Mouse (Mus musculus) large intestine, adult 2 months (tissue): ENCODE measurements around the gene Slc6a8. TPM values are rescaled to one million over a fixed set of nuclear protein-coding genes. Genes with fewer than 3 reads are reported as not detected.

Experiments used
- DNase-seq: peaks from one replicate; pipeline ENCODE4 v3.0.0-alpha.2; 2012; ENCODE audit warnings: low read depth, low spot score
- WGBS: fragments of 180-500 bp; shearing (Covaris S2); methylation state at CpG from one replicate; pipeline ENCODE4 v1.1.7; 2018; 5-methylcytosine and 5-hydroxymethylcytosine counted together
- polyA plus RNA-seq: library from polyadenylated mRNA; depleted of rRNA; stranded (reverse); fragments of >200 nt; gene quantifications from 2 replicates; pipeline ENCODE4 v1.2.3, GENCODE M21; 2012; rRNA removed

The Slc6a8 gene
- 323 and 534 TPM in 2 replicates for polyA plus RNA-seq

GRCm38 (mm10) chrX:73672879-73673618 is at the start of gene Slc6a8:
Gene Slc6a8 (plus strand): TSS chrX:73673150.
- WGBS, result 14% methylated on average over 57 of the region's 72 CpGs
- no peak for DNase-seq

- DNase-seq, result no peak
Measured at GRCm38 (mm10) chrX:73626981-73627380, 46.0 kb upstream of the Slc6a8 start.

- no peak for DNase-seq
- 26% methylated on average over 19 of the region's 19 CpGs for WGBS
Measured at GRCm38 (mm10) chrX:73635425-73635824, 37.5 kb upstream of the Slc6a8 start.

GRCm38 (mm10) chrX:73637415-73637814 is 35.5 kb upstream of the Slc6a8 start:
- WGBS, result 14% methylated on average over 19 of the region's 19 CpGs
- no peak for DNase-seq

GRCm38 (mm10) chrX:73639255-73639675 is 33.7 kb upstream of the Slc6a8 start, which contains the start of gene Dusp9:
Gene Dusp9 (plus strand): TSS chrX:73639419.
- DNase-seq, result no peak
- WGBS, result 6% methylated on average over 25 of the region's 28 CpGs

- 22% methylated on average over 41 of the region's 41 CpGs for WGBS
- DNase-seq, result no peak
Measured at GRCm38 (mm10) chrX:73639901-73640469, 33.0 kb upstream of the Slc6a8 start.

GRCm38 (mm10) chrX:73645121-73645520 is 27.8 kb upstream of the Slc6a8 start:
- WGBS, result 55% methylated on average over 4 of the region's 4 CpGs
- no peak for DNase-seq

- no peak for DNase-seq
- WGBS, result 52% methylated on average over 3 of the region's 3 CpGs
Measured at GRCm38 (mm10) chrX:73650869-73651268, 22.1 kb upstream of the Slc6a8 start.

GRCm38 (mm10) chrX:73653392-73653791 is 19.6 kb upstream of the Slc6a8 start:
- WGBS, result 82% methylated on average over 6 of the region's 6 CpGs
- DNase-seq, result no peak

- no peak for DNase-seq
- 20% methylated on average over 6 of the region's 6 CpGs for WGBS
Measured at GRCm38 (mm10) chrX:73654177-73654576, 18.8 kb upstream of the Slc6a8 start.

GRCm38 (mm10) chrX:73655529-73655928 is 17.4 kb upstream of the Slc6a8 start:
- no peak for DNase-seq
- WGBS, result 45% methylated on average over 3 of the region's 3 CpGs

- DNase-seq, result no peak
- WGBS, result 56% methylated on average over 7 of the region's 7 CpGs
Measured at GRCm38 (mm10) chrX:73658391-73658790, 14.6 kb upstream of the Slc6a8 start.

- 71% methylated on average over 13 of the region's 13 CpGs for WGBS
- no peak for DNase-seq
Measured at GRCm38 (mm10) chrX:73658936-73659574, 13.9 kb upstream of the Slc6a8 start.

GRCm38 (mm10) chrX:73659575-73660283 is 13.2 kb upstream of the Slc6a8 start, which contains the start of gene Pnck:
Gene Pnck (minus strand): TSS chrX:73660117.
- no peak for DNase-seq
- WGBS, result 22% methylated on average over 36 of the region's 57 CpGs

GRCm38 (mm10) chrX:73660284-73660665 is 12.7 kb upstream of the Slc6a8 start:
- WGBS, result 57% methylated on average over 3 of the region's 3 CpGs
- DNase-seq, result no peak

GRCm38 (mm10) chrX:73663143-73663542 is 9.8 kb upstream of the Slc6a8 start:
- no peak for DNase-seq

GRCm38 (mm10) chrX:73672031-73672431 is 919 bp upstream of the Slc6a8 start:
- 55% methylated on average over 4 of the region's 4 CpGs for WGBS
- DNase-seq, result no peak

- WGBS, result 26% methylated on average over 40 of the region's 42 CpGs
- DNase-seq, result no peak
Measured at GRCm38 (mm10) chrX:73673619-73673967, 643 bp downstream of the Slc6a8 start.

- WGBS, result 30% methylated on average over 20 of the region's 20 CpGs
- no peak for DNase-seq
Measured at GRCm38 (mm10) chrX:73673968-73674661, 1.2 kb downstream of the Slc6a8 start.

GRCm38 (mm10) chrX:73675231-73675630 is 2.3 kb downstream of the Slc6a8 start:
- WGBS, result 51% methylated on average over 2 of the region's 2 CpGs
- no peak for DNase-seq
